Mouse (Mus musculus) limb, embryonic 14.5 days (tissue): Measurements from ENCODE around the gene Srrd. TPM values are rescaled to one million over a fixed set of nuclear protein-coding genes. Genes with fewer than 3 reads are reported as not detected.

Source experiments
- ATAC-seq: fragments of 200-750 bp; cut with Nextera tagmentation; 2 replicates; pipeline ENCODE4 v1.8.0; 2017; ENCODE audit warnings: low read depth, moderate number of reproducible peaks, moderate TSS enrichment; ENCODE audit not compliant: low FRiP score
- DNase-seq: peaks from one replicate; pipeline ENCODE4 v3.0.0-alpha.2; 2015; ENCODE audit warnings: low spot score
- H3K27ac ChIP-seq: fragments of 300-500 bp; sonication (generic); replicated peaks from 2 replicates; pipeline ENCODE4 v1.5.1; 2014; ENCODE audit warnings: low read depth, mild to moderate bottlenecking, low read length, moderate library complexity, mixed read lengths
- H3K27me3 ChIP-seq: fragments of 300-500 bp; sonication (generic); 2 replicates; pipeline ENCODE4 v1.6.1; 2014; ENCODE audit warnings: low read length, mixed read lengths; ENCODE audit not compliant: control insufficient read depth, insufficient read depth
- H3K36me3 ChIP-seq: fragments of 300-500 bp; sonication (generic); 2 replicates; pipeline ENCODE4 v1.6.1; 2014; ENCODE audit warnings: mild to moderate bottlenecking, low read length, moderate library complexity, mixed read lengths; ENCODE audit not compliant: control insufficient read depth, insufficient read depth
- H3K4me1 ChIP-seq: fragments of 300-500 bp; sonication (generic); 2 replicates; pipeline ENCODE4 v1.6.1; 2014; ENCODE audit warnings: antibody characterized with exemption, low read length, mixed read lengths; ENCODE audit not compliant: control insufficient read depth, insufficient read depth
- H3K4me2 ChIP-seq: fragments of 300-500 bp; sonication (generic); replicated peaks from 2 replicates; pipeline ENCODE4 v1.6.1; 2014; ENCODE audit warnings: low read depth, mild to moderate bottlenecking, low read length, moderate library complexity; ENCODE audit not compliant: severe bottlenecking
- H3K4me3 ChIP-seq: fragments of 300-500 bp; sonication (generic); replicated peaks from 2 replicates; pipeline ENCODE4 v1.5.1; 2014; ENCODE audit warnings: low read length
- H3K9ac ChIP-seq: fragments of 300-500 bp; sonication (generic); 2 replicates; pipeline ENCODE4 v1.6.1; 2014; ENCODE audit warnings: mild to moderate bottlenecking, low read depth, low read length, moderate library complexity; ENCODE audit not compliant: severe bottlenecking
- H3K9me3 ChIP-seq: fragments of 300-500 bp; sonication (generic); 2 replicates; pipeline ENCODE4 v1.6.1; 2016; ENCODE audit warnings: low read length; ENCODE audit not compliant: control insufficient read depth
- POLR2A ChIP-seq: fragments of 200-500 bp; IDR thresholded peaks from 2 replicates; pipeline ENCODE4 v1.8.0; 2012; ENCODE audit warnings: inconsistent platforms, mild to moderate bottlenecking, moderate library complexity, borderline replicate concordance; ENCODE audit not compliant: insufficient read depth, insufficient read length; ENCODE audit errors: extremely low read depth
- WGBS: fragments of 180-500 bp; shearing (Covaris S2); extraction: QIAGEN DNeasy Blood & Tissue Kit; methylation state at CpG from one replicate; pipeline ENCODE4 v1.1.7; 2014; 5-methylcytosine and 5-hydroxymethylcytosine counted together
- polyA plus RNA-seq, 2 experiments: library from polyadenylated mRNA; depleted of rRNA in 1 of 2; stranded (reverse) in 1 of 2; unstranded in 1 of 2; fragments of >200 nt; fragmentation: Nextera tagmentation in 1 of 2; extraction: Ambion mirVana in 1 of 2; gene quantifications; 2 replicates each; pipeline versions ENCODE4 v1.2.1 to v1.2.3; 2012 to 2014

Gene Srrd
- polyA plus RNA-seq, 2 experiments, result 43.7 to 60.7 TPM

DNA sequence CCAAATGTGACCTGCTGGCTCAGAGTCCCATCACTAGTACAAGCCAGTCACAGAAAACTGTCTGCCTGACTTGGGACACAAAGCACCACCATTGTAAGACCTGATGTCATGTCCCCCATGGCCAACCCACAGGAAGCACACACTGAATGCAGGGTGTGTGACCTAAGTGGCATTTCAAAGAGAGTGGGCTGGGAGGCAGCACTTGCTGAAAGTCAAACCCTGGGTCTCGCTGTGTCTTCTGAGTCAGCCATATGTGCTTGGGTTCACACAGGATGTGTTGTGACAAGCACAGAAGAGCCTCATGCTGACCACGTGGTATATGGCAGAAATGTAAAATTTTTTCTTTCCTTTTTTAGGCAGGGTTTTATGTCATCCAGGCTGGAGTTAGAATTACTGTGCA is 45.6 kb downstream of the Srrd start:
- H3K4me2 ChIP-seq, result no peak overlapping the region
- no peaks in the 10 kb centered on the region for H3K36me3 ChIP-seq
- H3K27ac ChIP-seq, result no peak overlapping the region
- H3K4me1 ChIP-seq, result no peaks in the 10 kb centered on the region
- no peaks in the 10 kb centered on the region for H3K27me3 ChIP-seq
- no peak for ATAC-seq
- TF ChIP-seq POLR2A, result no peak
- 83% methylated on average over 2 of the region's 2 CpGs for WGBS
- H3K4me3 ChIP-seq, result no peak overlapping the region
- no peak for DNase-seq
- H3K9me3 ChIP-seq, result no peaks in the 10 kb centered on the region
- H3K9ac ChIP-seq, result no peak overlapping the region

DNA sequence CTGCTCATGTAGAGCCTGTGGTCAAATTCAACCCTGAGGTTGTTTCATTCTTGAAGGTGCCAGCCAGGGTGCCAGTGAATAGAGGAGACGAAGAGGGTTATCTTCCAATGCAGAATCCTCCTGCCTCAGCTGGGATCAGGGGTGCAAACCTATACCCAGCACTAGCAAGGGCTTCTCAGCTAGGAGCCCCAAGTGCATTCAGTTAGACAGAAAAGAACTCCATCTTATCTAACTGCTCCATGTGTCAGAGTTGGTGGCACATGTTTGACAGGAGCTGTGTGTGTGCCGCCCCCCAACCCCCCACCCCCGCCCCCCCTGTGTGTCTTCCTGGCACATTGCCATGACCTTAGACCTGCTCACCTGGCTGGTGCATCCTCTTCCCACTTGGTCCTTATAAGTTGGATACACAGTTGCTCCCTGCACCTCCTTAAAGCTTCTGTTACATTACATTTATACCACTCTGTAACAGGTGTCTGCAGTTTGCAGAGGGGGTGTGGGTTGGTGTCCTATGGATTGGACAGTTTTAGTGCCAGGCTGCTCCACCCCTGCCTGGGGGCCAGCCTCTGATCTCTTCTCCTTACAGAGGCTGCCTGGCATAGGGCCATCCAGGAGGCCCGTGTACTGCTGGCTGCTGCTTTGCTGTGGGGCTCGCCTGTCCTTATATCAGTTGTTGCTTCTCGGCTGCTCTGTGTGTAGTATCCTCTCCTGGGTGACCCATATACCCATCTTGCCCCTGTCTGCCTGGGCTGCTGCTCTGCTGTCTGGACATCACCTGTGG is 46.2 kb downstream of the Srrd start:
- no peak for ATAC-seq
- WGBS, result 76% methylated on average over 6 of the region's 6 CpGs
- no peak for DNase-seq
- Histone ChIP-seq H3K4me3 (no peak overlapping the region), H3K9me3 (no peaks in the 10 kb centered on the region), H3K36me3 (no peaks in the 10 kb centered on the region), H3K4me2 (no peak overlapping the region), H3K9ac (no peak overlapping the region), H3K4me1 (no peaks in the 10 kb centered on the region), H3K27me3 (no peaks in the 10 kb centered on the region), H3K27ac (no peak overlapping the region)
- TF ChIP-seq POLR2A, result no peak

DNA sequence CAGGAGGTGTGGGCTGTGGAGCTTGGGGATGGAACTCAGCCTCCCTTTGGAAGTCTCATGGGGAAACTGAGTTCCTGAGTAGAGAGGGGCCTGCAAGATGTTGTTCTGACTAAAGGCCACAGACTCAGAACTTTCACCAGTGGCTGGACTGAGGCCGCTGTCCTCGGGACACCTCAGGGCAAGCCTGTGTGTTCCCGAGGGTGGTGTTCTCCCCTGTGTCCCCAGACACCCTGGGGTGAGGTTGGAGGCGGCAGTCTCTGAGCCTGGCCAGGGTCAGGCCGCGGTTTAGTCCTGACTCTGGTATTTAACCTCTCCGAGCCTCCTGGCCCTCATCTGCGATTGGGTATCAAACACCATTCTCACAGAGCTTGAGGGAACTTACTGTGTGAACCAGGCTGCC is 47.3 kb downstream of the Srrd start:
- H3K27ac ChIP-seq, result no peak overlapping the region
- no peaks in the 10 kb centered on the region for H3K27me3 ChIP-seq
- H3K4me1 ChIP-seq, result no peaks in the 10 kb centered on the region
- no peaks in the 10 kb centered on the region for H3K36me3 ChIP-seq
- no peak for DNase-seq
- no peaks in the 10 kb centered on the region for H3K9me3 ChIP-seq
- H3K9ac ChIP-seq, result no peak overlapping the region
- TF ChIP-seq POLR2A, result no peak
- 63% methylated on average over 8 of the region's 8 CpGs for WGBS
- H3K4me2 ChIP-seq, result no peak overlapping the region
- no peak for ATAC-seq
- H3K4me3 ChIP-seq, result no peak overlapping the region

DNA sequence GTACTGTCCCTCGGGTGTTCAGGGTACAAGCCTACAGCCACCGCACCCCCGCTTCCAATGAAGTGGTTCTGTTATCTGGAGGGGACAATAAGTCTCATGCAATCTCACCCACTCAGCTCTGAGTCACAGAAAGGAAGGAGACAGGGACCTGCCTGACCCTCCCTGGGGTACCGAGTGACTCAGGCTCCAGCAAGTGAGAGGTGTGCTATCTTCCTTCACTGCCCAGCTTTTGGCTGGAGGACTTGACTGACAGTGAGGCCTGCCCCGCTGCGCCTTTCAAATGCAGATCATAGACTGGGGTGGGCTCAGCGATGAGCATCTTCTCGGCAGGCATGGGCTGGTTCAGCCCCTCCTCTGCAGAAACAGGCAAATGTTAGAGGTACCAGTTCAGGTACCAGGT is 47.7 kb downstream of the Srrd start:
- Histone ChIP-seq H3K4me1 (no peaks in the 10 kb centered on the region), H3K9ac (no peak overlapping the region), H3K27ac (no peak overlapping the region), H3K27me3 (no peaks in the 10 kb centered on the region), H3K9me3 (no peaks in the 10 kb centered on the region), H3K4me2 (no peak overlapping the region), H3K4me3 (no peak overlapping the region), H3K36me3 (no peaks in the 10 kb centered on the region)
- WGBS, result 52% methylated on average over 8 of the region's 8 CpGs
- no peak for TF ChIP-seq POLR2A
- no peak for DNase-seq
- ATAC-seq, result no peak

DNA sequence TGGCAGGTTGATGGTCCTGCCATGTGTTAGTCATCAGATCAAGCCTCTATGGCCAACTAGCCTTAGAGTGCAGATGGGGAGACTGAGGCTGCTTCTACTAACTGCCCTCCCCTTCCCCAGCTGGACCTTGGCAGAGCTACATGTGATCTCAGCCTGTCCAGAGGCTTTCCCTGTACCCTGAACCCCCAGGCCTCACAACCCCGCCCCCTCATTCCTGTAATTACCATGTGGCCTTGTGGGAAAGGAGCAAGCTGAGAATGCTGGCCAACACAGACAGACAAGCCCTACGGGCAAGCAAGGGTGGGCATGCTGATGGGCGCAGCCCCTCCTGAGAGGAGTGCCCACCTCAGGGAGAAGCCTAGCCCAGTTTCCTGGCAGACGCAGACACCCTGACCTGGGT is 48.1 kb downstream of the Srrd start:
- DNase-seq, result no peak
- Histone ChIP-seq H3K36me3 (no peaks in the 10 kb centered on the region), H3K27ac (no peak overlapping the region), H3K9ac (no peak overlapping the region), H3K27me3 (no peaks in the 10 kb centered on the region), H3K4me2 (no peak overlapping the region), H3K4me3 (no peak overlapping the region), H3K9me3 (no peaks in the 10 kb centered on the region), H3K4me1 (peaks cover 4% of the 10 kb centered on the region; the same call in 1 of the 2 replicates)
- no peak for TF ChIP-seq POLR2A
- ATAC-seq, result no peak
- 69% methylated on average over 4 of the region's 4 CpGs for WGBS
